Mouse (Mus musculus) midbrain, embryonic 14.5 days (tissue): ENCODE results near the gene Tbrg1. TPM values are rescaled to one million over a fixed set of nuclear protein-coding genes. Genes with fewer than 3 reads are reported as not detected.

Source experiments
- ATAC-seq: fragments of 200-750 bp; cut with Nextera tagmentation; 2 replicates; pipeline ENCODE4 v1.8.0; 2017; ENCODE audit warnings: moderate number of reproducible peaks, moderate library complexity; ENCODE audit not compliant: low FRiP score, low TSS enrichment
- DNase-seq: peaks from one replicate; pipeline ENCODE4 v3.0.0-alpha.2; 2015
- H3K27ac ChIP-seq: fragments of 300-500 bp; sonication (generic); replicated peaks from 2 replicates; pipeline ENCODE4 v1.5.1; 2014; ENCODE audit warnings: mild to moderate bottlenecking, low read depth, low read length, moderate library complexity
- H3K27me3 ChIP-seq: fragments of 300-500 bp; sonication (generic); 2 replicates; pipeline ENCODE4 v1.6.1; 2014; ENCODE audit warnings: low read length, control low read depth, mixed read lengths; ENCODE audit not compliant: control insufficient read depth, insufficient read depth
- H3K36me3 ChIP-seq: fragments of 300-500 bp; sonication (generic); 2 replicates; pipeline ENCODE4 v1.6.1; 2014; ENCODE audit warnings: low read length, control low read depth; ENCODE audit not compliant: control insufficient read depth, insufficient read depth
- H3K4me1 ChIP-seq: fragments of 300-500 bp; sonication (generic); 2 replicates; pipeline ENCODE4 v1.6.1; 2014; ENCODE audit warnings: mild to moderate bottlenecking, antibody characterized with exemption, low read length, control low read depth; ENCODE audit not compliant: control insufficient read depth, insufficient read depth
- H3K4me2 ChIP-seq: fragments of 300-500 bp; sonication (generic); 2 replicates; pipeline ENCODE4 v1.6.1; 2014; ENCODE audit warnings: mild to moderate bottlenecking, low read length, moderate library complexity
- H3K4me3 ChIP-seq: fragments of 300-500 bp; sonication (generic); replicated peaks from 2 replicates; pipeline ENCODE4 v1.5.1; 2014; ENCODE audit warnings: low read depth, low read length
- H3K9ac ChIP-seq: fragments of 300-500 bp; sonication (generic); replicated peaks from 2 replicates; pipeline ENCODE4 v1.6.1; 2014; ENCODE audit warnings: mild to moderate bottlenecking, low read length, moderate library complexity
- H3K9me3 ChIP-seq: fragments of 300-500 bp; sonication (generic); 2 replicates; pipeline ENCODE4 v1.6.1; 2016; ENCODE audit warnings: low read length, control low read depth, mixed read lengths; ENCODE audit not compliant: control insufficient read depth
- WGBS: fragments of 180-500 bp; shearing (Covaris S2); extraction: QIAGEN DNeasy Blood & Tissue Kit; methylation state at CpG from one replicate; pipeline ENCODE4 v1.1.7; 2014; 5-methylcytosine and 5-hydroxymethylcytosine counted together
- polyA plus RNA-seq: library from polyadenylated mRNA; unstranded; fragments of >200 nt; fragmentation: Nextera tagmentation; extraction: Ambion mirVana; gene quantifications from 2 replicates; pipeline ENCODE4 v1.2.1, GENCODE M21; 2014

Tbrg1 gene
- polyA plus RNA-seq, 1 experiment from 2014 or later: 91.6 TPM

DNA sequence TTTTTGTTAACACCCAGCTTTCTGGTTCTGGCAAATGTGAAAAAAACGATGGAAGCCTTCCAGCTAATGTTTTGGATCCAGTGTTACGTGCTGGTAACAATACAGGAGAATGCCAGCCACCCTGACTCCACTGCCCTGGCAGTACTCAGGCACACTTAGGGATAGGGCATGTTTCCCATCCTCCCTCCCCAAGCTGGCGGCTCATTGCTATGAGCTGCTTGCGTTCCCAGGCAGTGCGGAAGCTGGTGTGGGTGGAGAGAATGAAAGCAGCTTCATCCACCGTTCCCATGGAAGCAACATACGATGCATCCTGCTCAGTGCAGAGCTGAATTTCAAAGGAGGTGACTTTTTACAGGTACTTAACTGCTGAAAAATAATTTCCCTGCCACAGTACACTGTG, 31.5 kb downstream of the Tbrg1 start:
- no peaks in the 10 kb centered on the region for H3K36me3 ChIP-seq
- ATAC-seq (peak; percentile 82), DNase-seq (peak; percentile 80)
- H3K27ac ChIP-seq: peak overlapping the region; percentile 86
- no peak overlapping the region; the same call in 1 of the 2 replicates for H3K9ac ChIP-seq
- H3K4me2 ChIP-seq: peak overlapping the region; percentile 41
- no peaks in the 10 kb centered on the region for H3K9me3 ChIP-seq
- H3K27me3 ChIP-seq: no peaks in the 10 kb centered on the region
- H3K4me3 ChIP-seq: no peak overlapping the region
- peaks cover 17% of the 10 kb centered on the region for H3K4me1 ChIP-seq
- WGBS: 7% methylated on average over 7 of the region's 7 CpGs

DNA sequence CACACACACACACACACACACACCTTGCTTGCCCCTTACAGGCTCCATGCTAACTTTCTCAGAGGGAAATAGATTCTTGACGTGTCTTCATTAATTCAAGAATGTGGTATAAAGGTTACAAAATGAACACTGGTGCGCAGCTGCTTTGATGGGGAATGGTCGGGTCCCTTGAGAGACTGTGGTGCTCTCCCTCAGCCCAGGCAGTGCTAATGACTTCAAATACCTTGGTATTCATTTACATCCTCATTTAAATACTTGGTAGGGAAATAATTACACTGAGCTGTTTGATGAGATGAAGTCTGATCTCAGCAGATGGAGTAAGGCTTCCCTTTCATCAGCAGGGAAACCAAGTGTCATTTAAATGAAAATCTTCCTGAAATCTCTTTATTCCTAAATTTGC, 32.0 kb downstream of the Tbrg1 start:
- peak; percentile 74 for DNase-seq
- Histone ChIP-seq H3K9me3 (no peaks in the 10 kb centered on the region), H3K4me3 (no peak overlapping the region), H3K27ac (peak overlapping the region; percentile 86), H3K9ac (no peak overlapping the region), H3K36me3 (no peaks in the 10 kb centered on the region), H3K27me3 (no peaks in the 10 kb centered on the region), H3K4me1 (peaks cover 17% of the 10 kb centered on the region), H3K4me2 (peak overlapping the region; percentile 41; the same call in 1 of the 2 replicates)
- 25% methylated on average over 3 of the region's 3 CpGs for WGBS
- peak; percentile 82 for ATAC-seq

DNA sequence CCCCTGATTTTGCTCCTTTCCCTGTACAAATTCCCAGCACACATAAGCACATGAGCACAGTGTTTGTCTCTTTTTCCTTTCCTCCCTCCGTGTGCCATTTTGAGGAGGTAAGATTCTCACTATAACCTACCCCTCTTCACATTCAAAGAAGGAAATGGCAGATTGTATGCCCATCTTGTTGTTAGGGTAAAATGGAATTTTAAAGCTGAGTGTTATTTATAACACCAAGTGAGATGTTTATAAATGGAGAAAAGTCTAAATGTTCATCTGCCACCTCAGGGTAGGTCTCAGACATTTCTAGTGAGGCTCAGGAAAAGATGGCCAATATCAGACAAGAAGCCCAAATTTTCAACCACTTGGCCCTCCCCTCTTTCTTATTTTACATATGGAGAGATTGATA, 32.6 kb downstream of the Tbrg1 start:
- 0 out of 2 replicates have a peak overlapping the region, but pooled peaks have one; percentile 86 for H3K27ac ChIP-seq
- H3K4me1 ChIP-seq: peaks cover 17% of the 10 kb centered on the region
- no peak overlapping the region for H3K9ac ChIP-seq
- DNase-seq (no peak), ATAC-seq (no peak)
- H3K4me2 ChIP-seq: no peak overlapping the region
- H3K27me3 ChIP-seq: no peaks in the 10 kb centered on the region
- H3K36me3 ChIP-seq: no peaks in the 10 kb centered on the region
- no peaks in the 10 kb centered on the region for H3K9me3 ChIP-seq
- no peak overlapping the region for H3K4me3 ChIP-seq
- 86% methylated on average over 1 of the region's 1 CpGs for WGBS

DNA sequence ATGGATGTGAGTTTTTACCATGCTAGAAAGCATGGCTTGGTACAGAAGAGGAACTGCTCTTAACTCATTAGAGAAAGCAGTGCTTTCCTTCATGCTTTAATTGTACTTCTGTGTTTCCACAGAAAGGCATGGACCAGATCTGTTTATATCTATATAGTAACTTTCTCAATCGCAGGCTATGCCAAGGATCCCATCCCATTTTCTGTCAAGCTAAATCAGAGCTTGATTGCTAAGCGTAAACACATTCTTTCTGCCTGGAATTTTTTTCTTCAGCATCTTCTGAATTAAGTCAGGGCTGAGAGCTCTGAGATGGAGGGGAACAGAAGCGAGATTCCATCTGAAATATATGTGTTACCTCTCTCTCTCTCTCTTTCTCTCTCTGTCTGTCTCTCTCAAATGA, 33.1 kb downstream of the Tbrg1 start:
- Histone ChIP-seq H3K4me3 (no peak overlapping the region), H3K27ac (no peak overlapping the region), H3K9me3 (no peaks in the 10 kb centered on the region), H3K4me2 (no peak overlapping the region), H3K36me3 (no peaks in the 10 kb centered on the region), H3K4me1 (peaks cover 17% of the 10 kb centered on the region), H3K9ac (no peak overlapping the region), H3K27me3 (no peaks in the 10 kb centered on the region)
- no peak for ATAC-seq
- 84% methylated on average over 3 of the region's 3 CpGs for WGBS
- no peak for DNase-seq

DNA sequence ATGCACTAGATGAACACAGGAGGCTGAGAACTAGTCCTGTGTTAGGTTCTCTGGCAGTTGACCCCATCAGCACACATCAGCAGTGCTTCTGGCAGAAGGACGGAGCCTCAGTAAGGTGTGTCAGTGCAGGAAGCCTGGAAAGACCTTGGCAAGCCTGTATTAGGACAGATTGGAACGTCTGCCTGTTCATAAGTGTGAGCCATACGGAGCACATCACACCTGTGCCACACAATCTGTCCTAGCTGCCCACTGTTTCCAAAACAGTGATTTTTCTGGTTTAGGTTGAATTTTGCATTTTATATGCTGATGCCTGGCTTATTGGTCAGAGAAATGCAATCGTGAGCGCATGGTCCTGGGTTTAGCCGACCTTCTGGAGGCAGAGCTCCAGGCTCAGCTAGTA, 35.8 kb downstream of the Tbrg1 start:
- no peak overlapping the region for H3K4me3 ChIP-seq
- peaks cover 10% of the 10 kb centered on the region for H3K4me1 ChIP-seq
- H3K36me3 ChIP-seq: no peaks in the 10 kb centered on the region
- no peak overlapping the region for H3K9ac ChIP-seq
- H3K9me3 ChIP-seq: no peaks in the 10 kb centered on the region
- no peak overlapping the region for H3K4me2 ChIP-seq
- H3K27me3 ChIP-seq: no peaks in the 10 kb centered on the region
- ATAC-seq (no peak), DNase-seq (no peak)
- WGBS: 88% methylated on average over 6 of the region's 6 CpGs
- no peak overlapping the region for H3K27ac ChIP-seq

DNA sequence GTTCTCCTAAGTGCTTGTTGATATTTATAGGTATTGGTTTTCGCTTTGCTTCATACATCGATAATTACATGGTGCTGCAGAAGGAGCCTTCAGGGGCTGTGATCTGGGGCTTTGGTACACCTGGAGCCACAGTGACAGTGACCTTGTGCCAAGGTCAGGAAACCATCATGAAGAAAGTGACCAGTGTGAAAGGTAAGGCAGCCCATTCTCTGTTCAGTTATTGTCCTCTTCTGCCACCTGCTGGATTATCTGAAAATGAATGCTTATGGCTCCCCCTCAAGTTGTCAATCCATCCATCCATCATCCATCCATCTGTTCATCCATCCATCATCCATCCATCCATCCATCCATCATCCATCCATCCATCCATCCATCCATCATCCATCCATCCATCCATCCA, 40.3 kb downstream of the Tbrg1 start:
- WGBS: 54% methylated on average over 2 of the region's 2 CpGs
- Histone ChIP-seq H3K27me3 (no peaks in the 10 kb centered on the region), H3K4me3 (no peak overlapping the region), H3K27ac (no peak overlapping the region), H3K36me3 (no peaks in the 10 kb centered on the region), H3K9me3 (no peaks in the 10 kb centered on the region), H3K4me2 (no peak overlapping the region), H3K4me1 (peaks cover 6% of the 10 kb centered on the region), H3K9ac (no peak overlapping the region)
- DNase-seq (peak; percentile 75), ATAC-seq (no peak)

DNA sequence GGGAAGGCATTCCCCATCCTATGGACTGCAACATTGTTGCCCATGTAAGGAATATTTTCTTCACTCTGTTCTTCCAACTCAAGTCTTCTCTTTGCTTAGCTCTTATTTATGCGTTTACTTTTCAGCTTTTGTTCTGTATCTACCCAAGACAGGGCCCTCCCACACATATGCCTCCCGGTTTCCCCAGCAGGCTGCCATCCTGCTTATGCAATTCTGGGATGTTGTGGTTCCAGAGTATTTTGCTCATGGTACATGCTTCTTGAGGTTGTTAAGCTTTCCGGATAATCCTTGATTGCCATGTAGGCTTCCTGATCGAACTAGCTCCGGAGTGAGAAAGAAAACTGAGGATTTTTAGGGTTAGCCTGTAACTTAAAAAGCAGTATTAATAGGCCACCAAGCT, 41.9 kb downstream of the Tbrg1 start:
- Histone ChIP-seq H3K27me3 (no peaks in the 10 kb centered on the region), H3K4me2 (no peak overlapping the region), H3K4me3 (no peak overlapping the region), H3K9me3 (no peaks in the 10 kb centered on the region), H3K36me3 (no peaks in the 10 kb centered on the region), H3K4me1 (peaks cover 6% of the 10 kb centered on the region), H3K27ac (no peak overlapping the region), H3K9ac (no peak overlapping the region)
- no peak for DNase-seq
- no peak for ATAC-seq
- WGBS: 56% methylated on average over 5 of the region's 5 CpGs

DNA sequence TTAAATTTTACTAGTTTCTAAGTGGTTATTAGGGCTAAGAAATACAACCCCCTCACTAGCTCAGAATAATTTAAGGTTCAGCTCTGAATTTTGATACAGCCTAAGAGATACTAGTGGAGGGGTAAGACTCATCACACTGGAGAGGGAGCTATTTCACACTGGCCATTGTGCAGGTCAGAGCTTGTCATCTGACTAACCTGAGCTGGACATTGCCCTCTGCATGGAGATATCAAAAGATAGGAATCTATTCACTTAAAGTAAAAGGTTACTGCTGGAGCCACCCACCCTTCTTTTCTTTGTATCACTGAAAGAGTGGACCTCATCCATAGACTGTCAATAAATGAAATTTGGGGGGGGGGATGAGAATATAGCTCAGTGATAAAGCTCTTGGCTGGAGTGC, 42.8 kb downstream of the Tbrg1 start:
- no peak for DNase-seq
- Histone ChIP-seq H3K27me3 (no peaks in the 10 kb centered on the region), H3K4me3 (peak overlapping the region; percentile 57; the same call in 1 of the 2 replicates), H3K4me2 (peak overlapping the region; percentile 60), H3K36me3 (no peaks in the 10 kb centered on the region), H3K27ac (no peak overlapping the region), H3K9ac (no peak overlapping the region; the same call in 1 of the 2 replicates), H3K4me1 (peaks cover 6% of the 10 kb centered on the region), H3K9me3 (no peaks in the 10 kb centered on the region)
- peak; percentile 4; the same call in 1 of the 2 replicates for ATAC-seq

DNA sequence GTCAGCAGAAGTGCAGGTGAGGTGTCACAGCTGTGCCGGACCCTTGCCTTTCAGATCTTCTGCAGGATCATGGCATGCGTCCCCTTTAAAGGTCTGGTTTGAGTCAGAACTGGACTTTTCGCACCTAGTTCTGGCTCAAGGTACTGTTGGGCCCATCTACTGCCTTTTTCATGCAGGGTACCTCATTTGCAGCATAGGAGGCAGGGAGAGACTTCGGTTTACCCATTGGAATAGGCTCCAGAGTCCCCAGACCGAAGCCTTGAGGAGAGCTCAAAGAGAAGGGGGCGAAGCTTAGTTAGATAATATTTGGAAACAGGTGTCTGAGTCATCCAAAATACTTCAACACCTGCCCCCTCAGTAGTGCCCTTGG, 43.2 kb downstream of the Tbrg1 start:
- Histone ChIP-seq H3K4me3 (peak overlapping the region; percentile 57), H3K27ac (peak overlapping the region; percentile 70), H3K27me3 (no peaks in the 10 kb centered on the region), H3K36me3 (no peaks in the 10 kb centered on the region), H3K4me2 (peak overlapping the region; percentile 60), H3K9ac (peak overlapping the region; percentile 50; the same call in 1 of the 2 replicates), H3K4me1 (peaks cover 6% of the 10 kb centered on the region), H3K9me3 (no peaks in the 10 kb centered on the region)
- DNase-seq (no peak), ATAC-seq (no peak; the same call in 1 of the 2 replicates)
- 20% methylated on average over 6 of the region's 6 CpGs for WGBS
